Comparison of ENCODE assay signal across 16 mouse cellular contexts in genomic region chr6:14897028-14897427, GRCm38 (mm10). TPM values are rescaled to one million over a fixed set of nuclear protein-coding genes. Genes with fewer than 3 reads are reported as not detected.
A peak's percentile ranks its signal among the peaks of the same experiment; 100 is the strongest.
DNase-seq lines count a peak whose midpoint lies in the region; ATAC-seq and TF ChIP-seq lines count a peak whose summit lies in the region.
"Had no signal": no experiment of that assay in that cellular context is flagged by ENCODE, and none has a peak within 500 bp of the region (broad histone marks: within the 10 kb centered on the region; RNA-seq: fewer than 3 reads in every experiment).

No protein-coding gene starts in this region.

- WGBS in heart, adult 2 months = 8% methylated on average over 2 of the region's 2 CpGs
- WGBS in heart, embryonic 11.5 days (ENCODE audit: insufficient replicate concordance) = 4% methylated on average over 2 of the region's 2 CpGs
- WGBS in liver, embryonic 14.5 days (ENCODE audit: insufficient replicate concordance) = 7% methylated on average over 2 of the region's 2 CpGs

- TF ChIP-seq EP300 in heart, adult 2 months (IDR thresholded peaks at IDR 0.05; ENCODE audit: insufficient read depth, low read depth, low read length) = no peak
- TF ChIP-seq EP300 in liver, embryonic 14.5 days (IDR thresholded peaks at IDR 0.05; ENCODE audit: low read depth) = no peak

- H3K79me2 ChIP-seq in heart, adult 2 months (replicated peaks; ENCODE audit: control insufficient read depth, insufficient read depth, low read length) = no peaks in the 10 kb centered on the region

- TF ChIP-seq CTCF in heart, adult 2 months (IDR thresholded peaks at IDR 0.05) = peak; percentile 69
- TF ChIP-seq CTCF in liver, embryonic 14.5 days (IDR thresholded peaks at IDR 0.05; ENCODE audit: low read depth) = peak; percentile 12; the same call in 1 of the 2 replicates

- no peak overlapping the region for H3K9ac ChIP-seq in heart, adult 2 months (ENCODE audit: low read depth, low read length)
- no peak overlapping the region for H3K9ac ChIP-seq in heart, embryonic 11.5 days (ENCODE audit: low read depth, low read length)
- no peak overlapping the region for H3K9ac ChIP-seq in liver, embryonic 14.5 days (replicated peaks)

- no peaks in the 10 kb centered on the region for H3K4me1 ChIP-seq in heart, adult 2 months (ENCODE audit: control insufficient read depth, insufficient read depth, low read length)
- 0 out of 2 replicates have a peak, but pooled peaks cover 4% of the 10 kb centered on the region for H3K4me1 ChIP-seq in heart, embryonic 11.5 days (ENCODE audit: control insufficient read depth, insufficient read depth, low read length)
- 0 out of 4 replicates have a peak, but pooled peaks cover 0 to 2% of the 10 kb centered on the region in 2 experiments for H3K4me1 ChIP-seq in liver, embryonic 14.5 days (replicated peaks; ENCODE audit: control insufficient read depth in 2 of 2, insufficient read depth in 2 of 2, low read length in 1 of 2)

- no peak overlapping the region for H3K4me3 ChIP-seq in heart, adult 2 months
- H3K4me3 ChIP-seq in heart, embryonic 11.5 days (ENCODE audit: low read depth, low read length) = no peak overlapping the region
- H3K4me3 ChIP-seq in liver, embryonic 14.5 days (ENCODE audit: insufficient read depth in 1 of 2, low read depth in 2 of 2, low read length in 2 of 2) = no peak overlapping the region
- H3K4me3 ChIP-seq: neural tube, embryonic 12.5 days had no signal

- H3K27me3 ChIP-seq in heart, adult 2 months (ENCODE audit: control insufficient read depth, insufficient read depth, low read length) = peaks cover 9% of the 10 kb centered on the region
- no peaks in the 10 kb centered on the region for H3K27me3 ChIP-seq in heart, embryonic 11.5 days (ENCODE audit: control insufficient read depth, insufficient read depth, low read length)
- peaks cover 44% of the 10 kb centered on the region for H3K27me3 ChIP-seq in liver, embryonic 14.5 days (ENCODE audit: control insufficient read depth, insufficient read depth, low read length)
- H3K27me3 ChIP-seq: neural tube, embryonic 12.5 days had no signal

- DNase-seq in heart, adult 2 months = no peak
- DNase-seq in liver, embryonic 14.5 days (ENCODE audit: low read depth in 3 of 3, low spot score in 3 of 3) = no peak
- DNase-seq in liver = no peak
- peak; percentile 50 for DNase-seq in embryo, embryonic 11 days
- peak; percentile 46 for DNase-seq in mesoderm, embryonic 11.5 days (ENCODE audit: low read depth, low spot score)
- no peak for DNase-seq in layer of hippocampus, postnatal 36 days
- no peak for DNase-seq in adrenal gland, postnatal 10 days
- DNase-seq: adrenal gland, postnatal 36 days; cerebellum, adult 8-10 months; right cerebral cortex, adult 18-20 months had no signal

- H3K4me2 ChIP-seq in heart, embryonic 11.5 days = no peak overlapping the region
- no peak overlapping the region for H3K4me2 ChIP-seq in liver, embryonic 14.5 days (ENCODE audit: low read depth)

- H3K36me3 ChIP-seq in heart, adult 2 months (ENCODE audit: control insufficient read depth, insufficient read depth, low read length) = no peaks in the 10 kb centered on the region
- no peaks in the 10 kb centered on the region for H3K36me3 ChIP-seq in heart, embryonic 11.5 days (ENCODE audit: control insufficient read depth, insufficient read depth, low read length)
- H3K36me3 ChIP-seq in liver, embryonic 14.5 days (replicated peaks; ENCODE audit: control insufficient read depth, insufficient read depth, low read depth) = no peaks in the 10 kb centered on the region
- H3K36me3 ChIP-seq: limb, embryonic 12.5 days; neural tube, embryonic 12.5 days had no signal

- no peak for ATAC-seq in heart, embryonic 11.5 days (replicated peaks; ENCODE audit: insufficient number of reproducible peaks, low FRiP score, low TSS enrichment)
- ATAC-seq in liver, embryonic 14.5 days (ENCODE audit: insufficient read depth) = no peak
- ATAC-seq: intestine, embryonic 16.5 days had no signal

- H3K27ac ChIP-seq in heart, adult 2 months = no peak overlapping the region
- no peak overlapping the region for H3K27ac ChIP-seq in heart, embryonic 11.5 days (ENCODE audit: low read depth, low read length)
- no peak overlapping the region for H3K27ac ChIP-seq in liver, embryonic 14.5 days
- H3K27ac ChIP-seq: neural tube, embryonic 12.5 days had no signal

- TF ChIP-seq POLR2A in heart, adult 2 months (IDR thresholded peaks at IDR 0.05; ENCODE audit: insufficient read depth, low read depth, low read length) = no peak

- H3K9me3 ChIP-seq in heart, embryonic 11.5 days (replicated peaks; ENCODE audit: control insufficient read depth, low read length) = no peaks in the 10 kb centered on the region
- H3K9me3 ChIP-seq in liver, embryonic 14.5 days (ENCODE audit: control insufficient read depth, low read length) = no peaks in the 10 kb centered on the region
- H3K9me3 ChIP-seq: limb, embryonic 12.5 days; neural tube, embryonic 12.5 days had no signal

- intact Hi-C loops in heart, adult 2 months (cut with DNase I) = loop anchor here (2.0 kb wide), 2 partner anchors 518 to 1324 kb away; no protein-coding TSS in a partner anchor

RNA-seq across cellular contexts. Expression of gene Foxp2, which starts 4.1 kb away (rescaled TPM):
- 1 to 10 TPM; 2.0 TPM for total RNA-seq in heart, adult 2 months (2021)
- 3.6 TPM in 2 replicates for polyA plus RNA-seq in heart, adult 2 months (2012; rRNA removed)
- 14.5 and 14.8 TPM in 2 replicates for polyA plus RNA-seq in heart, embryonic 11.5 days (2014; fragmentation: Nextera tagmentation; extraction: Ambion mirVana)
- 0.25 and 0.27 TPM in 2 replicates for polyA plus RNA-seq in liver, embryonic 14.5 days (2012; rRNA removed)
- 0.18 and 0.28 TPM in 2 replicates for polyA plus RNA-seq in liver, embryonic 14.5 days (2014; fragmentation: Nextera tagmentation; extraction: Ambion mirVana)
- 1 to 10 TPM; 1.2 to 2.1 TPM for total RNA-seq in layer of hippocampus, postnatal 36 days (2021)
- total RNA-seq in adrenal gland, postnatal 10 days (2021) = 1 to 10 TPM; 5.5 to 7.0 TPM
- total RNA-seq: granulocyte monocyte progenitor cell, adult 5-6 weeks; megakaryocyte, adult 5-6 weeks had no signal

Comparison
In these comparisons a context has a peak if more than half of its experiments do, and no peak if none do; other contexts are left out.
1. DNase-seq: peak in embryo, embryonic 11 days (single experiment) and mesoderm, embryonic 11.5 days (single experiment); none in heart, adult 2 months (0 of 2), liver, embryonic 14.5 days (0 of 3), liver (single experiment), layer of hippocampus, postnatal 36 days (0 of 2) and adrenal gland, postnatal 10 days (single experiment).